Mouse (Mus musculus): Measurements from ENCODE around the gene Hmg20a.

Hmg20a gene

DNA sequence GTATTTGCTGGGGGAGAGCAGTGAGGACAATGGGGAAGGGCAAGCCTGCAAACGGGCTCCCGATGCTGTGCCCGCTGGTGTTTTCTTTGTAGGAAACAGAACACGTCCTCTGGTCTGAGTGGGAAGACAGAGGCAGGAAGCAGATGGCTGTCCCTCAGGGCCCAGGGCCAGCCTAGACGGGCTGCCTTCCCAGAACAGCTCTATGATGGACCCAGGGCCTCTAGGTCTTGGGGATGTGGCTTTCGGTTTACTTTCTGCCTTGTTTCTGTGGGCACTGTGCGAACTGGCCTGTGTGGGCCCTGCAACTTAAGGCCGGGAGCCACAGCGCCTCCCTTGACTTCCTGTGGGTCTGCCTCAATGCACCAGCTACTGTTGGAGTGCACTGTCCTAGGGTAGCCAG, 115.5 kb downstream of the Hmg20a start:
- no peak for DNase-seq

- DNase-seq, result no peak
These were observed 116.3 kb downstream of the Hmg20a start for GRCm38 (mm10) chr9:56534727-56535126.

- DNase-seq, result no peak
These were observed 117.0 kb downstream of the Hmg20a start for GRCm38 (mm10) chr9:56535361-56535760.

DNA sequence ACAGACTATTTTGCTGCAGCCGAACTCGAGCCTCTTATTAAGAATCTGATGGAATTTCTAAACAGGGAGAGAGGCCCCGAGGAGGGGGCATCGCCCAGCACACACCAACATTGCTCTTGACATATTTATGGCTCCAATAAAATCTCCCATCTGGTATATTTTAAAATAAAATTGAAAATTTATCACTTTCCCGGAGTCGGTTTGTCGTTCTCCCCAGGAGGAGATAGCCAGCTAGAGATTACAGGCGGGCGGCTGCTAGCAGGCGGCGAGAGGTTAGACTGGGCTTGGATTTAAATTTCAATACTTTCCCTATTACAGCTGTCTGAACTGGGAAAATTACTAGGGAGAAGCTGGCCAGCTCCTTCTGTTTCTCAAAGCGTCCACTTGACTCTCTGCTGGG, 121.6 kb downstream of the Hmg20a start:
- no peak for DNase-seq

- DNase-seq, result no peak
These were observed 126.5 kb downstream of the Hmg20a start for GRCm38 (mm10) chr9:56544687-56545475.

All from cerebellum, adult 11-12 months (tissue).